Mouse (Mus musculus) cortical plate, adult 2 months (tissue): ENCODE results near the gene Ifna15. TPM values are rescaled to one million over a fixed set of nuclear protein-coding genes. Genes with fewer than 3 reads are reported as not detected.

Experiments
- H3K27ac ChIP-seq: fragments of 200-500 bp; 2 replicates; pipeline ENCODE4 v1.5.1; 2012; ENCODE audit warnings: low read length, control low read depth, inconsistent platforms; ENCODE audit not compliant: insufficient read depth
- H3K4me1 ChIP-seq: fragments of 200-500 bp; 2 replicates; pipeline ENCODE4 v1.6.1; 2011; ENCODE audit warnings: low read length; ENCODE audit not compliant: control insufficient read depth, insufficient read depth
- H3K4me3 ChIP-seq: fragments of 200-500 bp; 2 replicates; pipeline ENCODE4 v1.5.1; 2011; ENCODE audit warnings: mild to moderate bottlenecking, low read length, control low read depth; ENCODE audit not compliant: insufficient read depth
- CTCF ChIP-seq: fragments of 200-500 bp; IDR thresholded peaks from 2 replicates; pipeline ENCODE4 v1.5.1; 2011; ENCODE audit warnings: mild to moderate bottlenecking, control low read depth, low read length; ENCODE audit not compliant: insufficient read depth; ENCODE audit errors: extremely low read depth
- POLR2A ChIP-seq: fragments of 200-500 bp; IDR thresholded peaks from 2 replicates; pipeline ENCODE4 v1.6.1; 2011; ENCODE audit warnings: mild to moderate bottlenecking, low read length, control low read depth; ENCODE audit not compliant: insufficient read depth; ENCODE audit errors: extremely low read depth
- polyA plus RNA-seq: library from polyadenylated mRNA; depleted of rRNA; stranded (reverse); fragments of >200 nt; gene quantifications from 2 replicates; pipeline ENCODE4 v1.2.3, GENCODE M21; 2012; rRNA removed

The Ifna15 gene
- polyA plus RNA-seq, 1 experiment = not detected

- Histone ChIP-seq H3K4me3 (no peak overlapping the region), H3K27ac (no peak overlapping the region), H3K4me1 (no peaks in the 10 kb centered on the region)
- TF ChIP-seq POLR2A (no peak), CTCF (peak; percentile 63)
Observed at GRCm38 (mm10) chr4:88514403-88514802, 43.6 kb downstream of the Ifna15 start.

- Histone ChIP-seq H3K4me1 (no peaks in the 10 kb centered on the region), H3K4me3 (no peak overlapping the region), H3K27ac (no peak overlapping the region)
- TF ChIP-seq CTCF = no peak
- TF ChIP-seq POLR2A = no peak
Observed at GRCm38 (mm10) chr4:88513743-88514142, 44.3 kb downstream of the Ifna15 start.

Other genes with a start within 250 kb of the Ifna15 start
- 1.1 and 1.2 TPM in 2 replicates for gene Hacd4, start 119.3 kb downstream of the Ifna15 start, polyA plus RNA-seq
- not detected in 2 replicates for gene Ifnb1, start 35.5 kb downstream of the Ifna15 start, polyA plus RNA-seq
- gene Ifna14, start 13.6 kb upstream of the Ifna15 start, polyA plus RNA-seq = not detected in 2 replicates
- not detected in 2 replicates for gene Ifna9, start 34.1 kb upstream of the Ifna15 start, polyA plus RNA-seq
- not detected in 2 replicates for gene Ifna12, start 45.1 kb upstream of the Ifna15 start, polyA plus RNA-seq
- not detected in 2 replicates for gene C87499, start 76.2 kb upstream of the Ifna15 start, polyA plus RNA-seq
- gene Ifna13, start 86.2 kb upstream of the Ifna15 start, polyA plus RNA-seq = not detected in 2 replicates
- gene Ifna16, start 118.7 kb upstream of the Ifna15 start, polyA plus RNA-seq = not detected in 2 replicates
- gene Ifna2, start 125.7 kb upstream of the Ifna15 start, polyA plus RNA-seq = not detected in 2 replicates
- not detected in 2 replicates for gene Ifnab, start 133.1 kb upstream of the Ifna15 start, polyA plus RNA-seq
- 0.61 and 1.2 TPM in 2 replicates for gene Gm26566, start 163.6 kb upstream of the Ifna15 start, polyA plus RNA-seq
- gene Klhl9, start 164.2 kb upstream of the Ifna15 start, polyA plus RNA-seq = 38.5 and 40.5 TPM in 2 replicates
- not detected in 2 replicates for gene Gm13271, start 196.6 kb upstream of the Ifna15 start, polyA plus RNA-seq
- not detected in 2 replicates for gene Gm13283, start 201.9 kb upstream of the Ifna15 start, polyA plus RNA-seq
- not detected in 2 replicates for gene Gm13290, start 215.6 kb upstream of the Ifna15 start, polyA plus RNA-seq
- not detected in 2 replicates for gene Gm13289, start 218.7 kb upstream of the Ifna15 start, polyA plus RNA-seq
- gene Gm13272, start 221.6 kb upstream of the Ifna15 start, polyA plus RNA-seq = not detected in 2 replicates
- gene Ifnz, start 223.9 kb upstream of the Ifna15 start, polyA plus RNA-seq = not detected in 2 replicates
- gene Gm13276, start 227.5 kb upstream of the Ifna15 start, polyA plus RNA-seq = not detected in 2 replicates
- gene Gm13277, start 230.4 kb upstream of the Ifna15 start, polyA plus RNA-seq = not detected in 2 replicates
- gene Gm13278, start 233.3 kb upstream of the Ifna15 start, polyA plus RNA-seq = not detected in 2 replicates
- not detected in 2 replicates for gene Gm13275, start 236.2 kb upstream of the Ifna15 start, polyA plus RNA-seq
- not detected in 2 replicates for gene Gm13279, start 239.2 kb upstream of the Ifna15 start, polyA plus RNA-seq
- gene Gm13285, start 241.4 kb upstream of the Ifna15 start, polyA plus RNA-seq = not detected in 2 replicates
- not detected in 2 replicates for gene Gm13287, start 245.0 kb upstream of the Ifna15 start, polyA plus RNA-seq
- gene Gm13288, start 247.3 kb upstream of the Ifna15 start, polyA plus RNA-seq = not detected in 2 replicates